Mouse (Mus musculus) c-Kit-positive CD71-positive TER-119-negative erythroid progenitor cells, embryonic 14.5 days (primary cell): Measurements from ENCODE around the gene Fam205a4.
"Not testable (repeated sequence)": the region's sequence is repeated elsewhere in the genome, so short reads cannot be mapped to it uniquely, and the experiment has no call there.

Experiments
- DNase-seq: peaks from one replicate; pipeline ENCODE4 v3.0.0-alpha.2; 2013; ENCODE audit warnings: low read depth

Fam205a4 gene

GRCm38 (mm10) chr4:41965758-41966157 lies at the start of gene Fam205a4:
Fam205a4 (plus strand) TSS chr4:41966058.
- DNase-seq: not testable (repeated sequence)

GRCm38 (mm10) chr4:41941272-41941671 lies 24.6 kb upstream of the Fam205a4 start, which contains the start of gene Gm20878:
Gm20878 (plus strand) TSS chr4:41941572.
- DNase-seq: not testable (repeated sequence)
